Mouse (Mus musculus): Measurements from ENCODE around the gene Dlx3. TPM values are rescaled to one million over a fixed set of nuclear protein-coding genes. Genes with fewer than 3 reads are reported as not detected.
A peak's percentile ranks its signal among the peaks of the same experiment; 100 is the strongest.

The Dlx3 gene
- total RNA-seq, 2 experiments from 2014 or later: not detected

GRCm38 (mm10) chr11:95117030-95117429 is 2.9 kb upstream of the Dlx3 start:
- peak; percentile 55 for DNase-seq
- intact Hi-C loops (cut with DNase I; ENCODE audit: low total_unique reads): loop anchor here (5.0 kb wide), 1 partner anchor 115 kb away; no protein-coding TSS in a partner anchor

DNA sequence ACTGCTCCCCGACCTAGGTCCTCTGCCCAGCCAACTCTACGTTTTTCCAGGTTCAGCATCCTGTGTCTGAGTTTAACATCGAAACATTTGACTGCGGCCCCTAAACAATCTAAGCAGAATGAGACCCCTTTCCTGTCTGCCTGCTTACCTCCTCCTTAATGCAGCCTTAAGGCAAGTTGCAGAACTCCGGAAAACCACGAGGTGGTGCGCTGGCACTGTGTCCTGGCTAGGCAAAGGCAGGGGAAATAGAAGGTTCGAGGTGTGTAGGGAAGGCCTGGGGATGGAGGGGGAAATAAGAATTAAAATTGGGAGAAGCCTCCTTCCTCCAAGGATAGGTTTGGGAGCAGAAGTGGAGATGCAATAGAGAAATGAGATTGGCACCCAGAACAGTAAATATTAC is 1.4 kb upstream of the Dlx3 start:
- intact Hi-C loops (cut with DNase I; ENCODE audit: low total_unique reads): loop anchor here (2.0 to 5.0 kb wide), 2 partner anchors 114 to 134 kb away; no protein-coding TSS in a partner anchor
- peak; percentile 77 for DNase-seq

DNA sequence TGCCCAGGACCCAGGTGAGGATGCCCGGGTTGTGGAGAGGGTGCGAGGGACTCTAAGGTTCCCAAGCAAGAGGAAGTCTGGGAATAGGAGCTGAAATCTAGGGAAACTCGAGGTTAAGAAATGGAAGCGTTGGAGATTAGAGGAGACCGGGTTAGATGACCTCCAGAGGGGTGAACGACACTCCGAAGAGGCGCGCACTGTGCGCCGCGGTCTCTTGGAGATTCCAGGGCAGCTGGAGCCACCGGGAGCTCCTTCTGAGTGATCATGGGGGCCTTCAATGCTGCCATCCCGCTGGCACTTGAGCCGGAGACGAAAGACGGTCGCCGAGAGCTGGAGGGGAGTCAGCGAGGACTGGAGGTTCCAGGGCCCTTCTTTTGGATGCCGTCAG is 708 bp downstream of the Dlx3 start:
- DNase-seq: no peak
- intact Hi-C loops (cut with DNase I; ENCODE audit: low total_unique reads): no loop called here

- DNase-seq: no peak
- intact Hi-C loops (cut with DNase I; ENCODE audit: low total_unique reads): no loop called here
Measured at GRCm38 (mm10) chr11:95121161-95122099, 1.5 kb downstream of the Dlx3 start.

- no peak for DNase-seq
- intact Hi-C loops (cut with DNase I; ENCODE audit: low total_unique reads): no loop called here
Measured at GRCm38 (mm10) chr11:95122100-95122489, 2.2 kb downstream of the Dlx3 start.

DNA sequence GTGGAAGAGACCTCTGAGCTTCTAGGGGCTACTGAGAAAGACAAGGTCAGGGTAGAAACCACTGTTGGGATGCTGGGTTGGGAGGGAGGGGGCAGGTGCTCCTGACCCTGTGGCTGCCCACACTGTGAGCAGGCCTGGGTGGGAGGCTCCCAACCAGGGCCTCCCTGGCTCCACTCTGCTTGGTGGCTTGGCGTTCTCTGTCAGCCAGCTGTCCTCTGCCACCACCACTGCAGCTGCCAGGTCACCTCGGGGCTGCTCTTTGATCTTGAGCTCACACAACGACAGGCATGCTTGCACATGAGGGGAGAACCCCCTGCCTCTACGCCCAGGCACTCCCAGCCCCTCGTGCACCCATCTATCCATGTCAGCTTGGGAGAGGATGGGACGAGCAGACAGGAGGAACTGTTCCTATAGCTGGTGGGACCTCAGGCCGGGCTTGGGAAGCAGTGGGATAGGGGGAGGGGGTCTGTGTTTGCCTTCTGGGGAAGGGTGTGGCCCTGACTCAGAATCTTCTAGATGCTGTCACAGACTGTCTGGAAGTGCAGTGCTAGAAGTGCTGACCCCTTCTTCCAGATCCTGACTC is 5.5 kb downstream of the Dlx3 start:
- no peak for DNase-seq
- intact Hi-C loops (cut with DNase I; ENCODE audit: low total_unique reads): loop anchor here (5.0 kb wide), 1 partner anchor 92 kb away; no protein-coding TSS in a partner anchor

GRCm38 (mm10) chr11:95126272-95127245 is 6.6 kb downstream of the Dlx3 start:
- intact Hi-C loops (cut with DNase I; ENCODE audit: low total_unique reads): loop anchor here (5.0 kb wide), 1 partner anchor 91 kb away; no protein-coding TSS in a partner anchor
- peak; percentile 42 for DNase-seq

GRCm38 (mm10) chr11:95128359-95128758 is 8.4 kb downstream of the Dlx3 start:
- intact Hi-C loops (cut with DNase I; ENCODE audit: low total_unique reads): loop anchor here (5.0 kb wide), 1 partner anchor 89 kb away; no protein-coding TSS in a partner anchor
- no peak for DNase-seq

- intact Hi-C loops (cut with DNase I; ENCODE audit: low total_unique reads): no loop called here
- DNase-seq: no peak
Measured at GRCm38 (mm10) chr11:95130668-95131252, 10.8 kb downstream of the Dlx3 start.

GRCm38 (mm10) chr11:95133321-95133720 is 13.4 kb downstream of the Dlx3 start:
- DNase-seq: no peak
- intact Hi-C loops (cut with DNase I; ENCODE audit: low total_unique reads): no loop called here

- no peak for DNase-seq
- intact Hi-C loops (cut with DNase I; ENCODE audit: low total_unique reads): no loop called here
Measured at GRCm38 (mm10) chr11:95137281-95137680, 17.4 kb downstream of the Dlx3 start.

- DNase-seq: no peak
Measured at GRCm38 (mm10) chr11:95139871-95140270, 20.0 kb downstream of the Dlx3 start.

GRCm38 (mm10) chr11:95142258-95142657 is 22.3 kb downstream of the Dlx3 start:
- DNase-seq: no peak
- intact Hi-C loops (cut with DNase I; ENCODE audit: low total_unique reads): no loop called here

More at GRCm38 (mm10) chr11:95139871-95140270, 20.0 kb downstream of the Dlx3 start:
- intact Hi-C loops (cut with DNase I; ENCODE audit: low total_unique reads): no loop called here

DNA sequence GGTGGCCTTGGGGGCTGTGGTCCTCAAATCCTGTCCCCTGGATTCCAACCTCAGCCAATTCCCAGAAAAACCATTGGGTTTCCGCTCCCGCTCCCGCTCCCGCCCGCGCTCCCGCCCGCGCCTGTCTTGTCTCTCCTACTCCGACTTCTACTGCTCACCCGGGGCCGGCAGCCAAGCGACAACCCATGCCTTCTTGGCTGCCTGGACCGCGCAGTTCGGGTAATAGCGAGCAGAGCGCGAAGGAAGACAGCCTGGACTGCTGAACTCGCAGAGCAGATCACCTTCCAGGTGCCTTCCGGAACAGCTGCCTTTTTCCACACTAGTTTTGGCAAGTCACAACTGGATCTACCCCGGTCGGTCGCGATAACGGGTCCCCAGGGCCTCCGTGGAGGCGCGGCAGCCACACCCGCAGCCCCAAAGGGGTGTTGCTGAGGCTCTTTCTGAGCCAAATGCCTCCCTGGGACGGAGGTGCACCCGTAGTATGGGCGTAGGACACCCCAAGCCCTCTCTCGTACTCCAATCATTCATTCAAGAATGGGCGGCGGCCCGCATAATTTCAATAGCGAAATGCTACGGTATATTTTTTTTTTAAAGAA is 23.2 kb downstream of the Dlx3 start:
- intact Hi-C loops (cut with DNase I; ENCODE audit: low total_unique reads): no loop called here
- DNase-seq: peak; percentile 46

- intact Hi-C loops (cut with DNase I; ENCODE audit: low total_unique reads): no loop called here
- no peak for DNase-seq
Measured at GRCm38 (mm10) chr11:95143663-95144062, 23.7 kb downstream of the Dlx3 start.

DNA sequence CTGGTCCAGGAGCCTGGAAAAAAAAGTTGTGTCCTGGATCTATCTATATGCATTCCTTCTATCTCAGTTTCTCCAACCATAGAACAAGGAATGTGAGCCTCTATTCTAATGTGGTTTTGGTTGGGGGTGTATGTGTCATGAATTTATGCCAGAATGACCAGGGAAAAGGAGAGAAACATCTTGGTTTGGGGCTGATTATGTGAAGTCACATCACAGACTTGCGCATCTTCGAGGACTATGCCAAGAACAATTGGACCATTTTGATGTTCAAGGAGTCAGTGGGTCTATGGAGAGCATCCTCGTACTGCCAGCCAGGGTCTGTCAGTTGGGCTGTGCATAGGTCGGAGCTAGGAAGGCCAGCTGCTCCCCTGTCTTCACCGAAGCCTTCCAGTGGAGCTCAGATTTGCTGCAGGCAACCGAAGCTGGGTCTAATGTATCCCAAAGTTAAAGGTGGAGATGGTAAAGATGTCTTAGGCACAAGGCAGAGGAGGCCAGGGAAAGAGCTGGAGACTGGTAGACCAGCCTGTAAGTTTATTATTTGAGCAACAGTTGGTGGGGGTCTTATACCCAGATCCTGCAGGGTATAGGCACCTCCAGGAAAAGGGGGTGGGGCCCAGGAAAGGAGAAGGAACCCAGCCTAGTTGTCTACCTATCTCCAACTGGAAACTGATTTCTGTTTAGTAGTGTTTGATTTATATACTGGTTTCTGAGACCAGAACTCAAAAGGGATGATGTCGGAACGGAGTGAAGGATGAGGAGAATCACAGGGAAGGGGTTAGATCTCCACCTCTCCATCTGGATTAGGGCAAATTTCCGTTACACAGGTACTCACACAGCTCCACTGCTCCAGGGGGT is 24.4 kb downstream of the Dlx3 start:
- intact Hi-C loops (cut with DNase I; ENCODE audit: low total_unique reads): no loop called here

GRCm38 (mm10) chr11:95144946-95145483 is 25.1 kb downstream of the Dlx3 start:
- no peak for DNase-seq
- intact Hi-C loops (cut with DNase I; ENCODE audit: low total_unique reads): no loop called here

More for the DNA sequence above, 24.4 kb downstream of the Dlx3 start:
- DNase-seq: no peak
